Mouse (Mus musculus): ENCODE data around the gene Gcgr. TPM values are rescaled to one million over a fixed set of nuclear protein-coding genes. Genes with fewer than 3 reads are reported as not detected.
A peak's percentile ranks its signal among the peaks of the same experiment; 100 is the strongest.
"Not testable (repeated sequence)": the region's sequence is repeated elsewhere in the genome, so short reads cannot be mapped to it uniquely, and the experiment has no call there.

Gene Gcgr
- polyA plus RNA-seq, 1 experiment from 2014 or later = 0.59 TPM

GRCm38 (mm10) chr11:120512790-120513453 lies 17.6 kb upstream of the Gcgr start:
- ATAC-seq (ENCODE audit: insufficient read depth) (no peak), DNase-seq (no peak)
- no peak overlapping the region for H3K9ac ChIP-seq
- 29% methylated on average over 6 of the region's 6 CpGs for WGBS
- 0 out of 2 replicates have a peak, but pooled peaks cover 4% of the 10 kb centered on the region for H3K4me1 ChIP-seq (ENCODE audit: insufficient read depth)
- TF ChIP-seq CTCF (IDR thresholded peaks at IDR 0.05; ENCODE audit: low read depth) = no peak
- H3K27me3 ChIP-seq (ENCODE audit: insufficient read depth, low read length) = no peaks in the 10 kb centered on the region
- no peak overlapping the region for H3K27ac ChIP-seq (ENCODE audit: low read depth)
- no peak overlapping the region for H3K4me2 ChIP-seq
- H3K9me3 ChIP-seq (ENCODE audit: low read depth, low read length) = no peaks in the 10 kb centered on the region
- H3K36me3 ChIP-seq (ENCODE audit: insufficient read depth) = no peaks in the 10 kb centered on the region
- H3K4me3 ChIP-seq (ENCODE audit: low read depth, low read length) = no peak overlapping the region

GRCm38 (mm10) chr11:120514262-120514661 lies 16.2 kb upstream of the Gcgr start:
- H3K27me3 ChIP-seq (ENCODE audit: insufficient read depth, low read length); H3K9ac ChIP-seq; DNase-seq; H3K4me2 ChIP-seq; H3K36me3 ChIP-seq (ENCODE audit: insufficient read depth); ATAC-seq (ENCODE audit: insufficient read depth); H3K9me3 ChIP-seq (ENCODE audit: low read depth, low read length); H3K4me3 ChIP-seq (ENCODE audit: low read depth, low read length); H3K27ac ChIP-seq (ENCODE audit: low read depth); H3K4me1 ChIP-seq (ENCODE audit: insufficient read depth): not testable (repeated sequence)
- 76% methylated on average over 2 of the region's 2 CpGs for WGBS

- peak; percentile 99 for TF ChIP-seq CTCF (IDR thresholded peaks at IDR 0.05; ENCODE audit: low read depth)
- H3K27me3 ChIP-seq (ENCODE audit: insufficient read depth, low read length) = no peaks in the 10 kb centered on the region
- no peak overlapping the region for H3K4me3 ChIP-seq (ENCODE audit: low read depth, low read length)
- H3K4me1 ChIP-seq (ENCODE audit: insufficient read depth) = 0 out of 2 replicates have a peak, but pooled peaks cover 4% of the 10 kb centered on the region
- DNase-seq (peak; percentile 95), ATAC-seq (ENCODE audit: insufficient read depth) (peak; percentile 55; the same call in 1 of the 2 replicates)
- H3K9me3 ChIP-seq (ENCODE audit: low read depth, low read length) = no peaks in the 10 kb centered on the region
- H3K4me2 ChIP-seq = no peak overlapping the region
- WGBS = 18% methylated on average over 17 of the region's 17 CpGs
- H3K27ac ChIP-seq (ENCODE audit: low read depth) = no peak overlapping the region
- H3K9ac ChIP-seq = no peak overlapping the region
- no peaks in the 10 kb centered on the region for H3K36me3 ChIP-seq (ENCODE audit: insufficient read depth)
These were observed 14.9 kb upstream of the Gcgr start for GRCm38 (mm10) chr11:120515611-120516010.

- Histone ChIP-seq H3K9ac (no peak overlapping the region), H3K27me3 (ENCODE audit: insufficient read depth, low read length) (no peaks in the 10 kb centered on the region), H3K36me3 (ENCODE audit: insufficient read depth) (no peaks in the 10 kb centered on the region), H3K4me2 (no peak overlapping the region), H3K4me3 (ENCODE audit: low read depth, low read length) (no peak overlapping the region), H3K4me1 (ENCODE audit: insufficient read depth) (0 out of 2 replicates have a peak, but pooled peaks cover 4% of the 10 kb centered on the region), H3K27ac (ENCODE audit: low read depth) (no peak overlapping the region), H3K9me3 (ENCODE audit: low read depth, low read length) (no peaks in the 10 kb centered on the region)
- no peak for ATAC-seq (ENCODE audit: insufficient read depth)
- no peak for TF ChIP-seq CTCF (IDR thresholded peaks at IDR 0.05; ENCODE audit: low read depth)
- WGBS = 66% methylated on average over 4 of the region's 4 CpGs
- DNase-seq = no peak
These were observed 13.4 kb upstream of the Gcgr start for GRCm38 (mm10) chr11:120517147-120517546.

GRCm38 (mm10) chr11:120518027-120518426 lies 12.5 kb upstream of the Gcgr start:
- H3K4me1 ChIP-seq (ENCODE audit: insufficient read depth) = 0 out of 2 replicates have a peak, but pooled peaks cover 4% of the 10 kb centered on the region
- peak overlapping the region; percentile 36; the same call in 1 of the 2 replicates for H3K27ac ChIP-seq (ENCODE audit: low read depth)
- TF ChIP-seq CTCF (IDR thresholded peaks at IDR 0.05; ENCODE audit: low read depth) = no peak
- no peak overlapping the region for H3K9ac ChIP-seq
- DNase-seq = peak; percentile 31
- ATAC-seq (ENCODE audit: insufficient read depth) = no peak
- H3K9me3 ChIP-seq (ENCODE audit: low read depth, low read length) = no peaks in the 10 kb centered on the region
- no peak overlapping the region for H3K4me2 ChIP-seq
- WGBS = 41% methylated on average over 6 of the region's 6 CpGs
- no peaks in the 10 kb centered on the region for H3K36me3 ChIP-seq (ENCODE audit: insufficient read depth)
- H3K4me3 ChIP-seq (ENCODE audit: low read depth, low read length) = no peak overlapping the region
- no peaks in the 10 kb centered on the region for H3K27me3 ChIP-seq (ENCODE audit: insufficient read depth, low read length)

- no peak overlapping the region for H3K4me3 ChIP-seq (ENCODE audit: low read depth, low read length)
- H3K9me3 ChIP-seq (ENCODE audit: low read depth, low read length) = no peaks in the 10 kb centered on the region
- H3K4me2 ChIP-seq = 0 out of 2 replicates have a peak overlapping the region, but pooled peaks have one; percentile 7
- H3K9ac ChIP-seq = no peak overlapping the region
- H3K36me3 ChIP-seq (ENCODE audit: insufficient read depth) = no peaks in the 10 kb centered on the region
- TF ChIP-seq CTCF (IDR thresholded peaks at IDR 0.05; ENCODE audit: low read depth) = no peak
- H3K4me1 ChIP-seq (ENCODE audit: insufficient read depth) = 0 out of 2 replicates have a peak, but pooled peaks cover 4% of the 10 kb centered on the region
- H3K27ac ChIP-seq (ENCODE audit: low read depth) = peak overlapping the region; percentile 36; the same call in 1 of the 2 replicates
- 51% methylated on average over 6 of the region's 6 CpGs for WGBS
- no peak for DNase-seq
- ATAC-seq (ENCODE audit: insufficient read depth) = no peak
- H3K27me3 ChIP-seq (ENCODE audit: insufficient read depth, low read length) = no peaks in the 10 kb centered on the region
These were observed 11.9 kb upstream of the Gcgr start for GRCm38 (mm10) chr11:120518558-120518957.

- H3K4me2 ChIP-seq = peak overlapping the region; percentile 33; the same call in 1 of the 2 replicates
These were observed 10.8 kb upstream of the Gcgr start for GRCm38 (mm10) chr11:120519738-120520137.

More at GRCm38 (mm10) chr11:120519738-120520137, 10.8 kb upstream of the Gcgr start:
- Histone ChIP-seq H3K9me3 (ENCODE audit: low read depth, low read length) (no peaks in the 10 kb centered on the region), H3K36me3 (ENCODE audit: insufficient read depth) (no peaks in the 10 kb centered on the region), H3K27me3 (ENCODE audit: insufficient read depth, low read length) (no peaks in the 10 kb centered on the region), H3K4me1 (ENCODE audit: insufficient read depth) (0 out of 2 replicates have a peak, but pooled peaks cover 4% of the 10 kb centered on the region), H3K9ac (peak overlapping the region; percentile 7; the same call in 1 of the 2 replicates), H3K27ac (ENCODE audit: low read depth) (no peak overlapping the region; the same call in 1 of the 2 replicates), H3K4me3 (ENCODE audit: low read depth, low read length) (no peak overlapping the region)
- TF ChIP-seq CTCF (IDR thresholded peaks at IDR 0.05; ENCODE audit: low read depth) = no peak
- 25% methylated on average over 9 of the region's 9 CpGs for WGBS
- ATAC-seq (ENCODE audit: insufficient read depth) (peak; percentile 60; the same call in 1 of the 2 replicates), DNase-seq (peak; percentile 63)

All from lung, embryonic 14.5 days (tissue).